Mouse (Mus musculus): ENCODE data around the gene Gm28308. TPM values are rescaled to one million over a fixed set of nuclear protein-coding genes. Genes with fewer than 3 reads are reported as not detected.

The Gm28308 gene
- polyA plus RNA-seq, 1 experiment from 2014 or later, result not detected

GRCm38 (mm10) chr6:52161336-52162092, 51.6 kb downstream of the Gm28308 start:
- ATAC-seq (ENCODE audit: low read depth) (no peak), DNase-seq (no peak)
- Histone ChIP-seq H3K4me1 (replicated peaks) (peaks cover 5% of the 10 kb centered on the region; the same call in 1 of the 2 replicates), H3K9me3 (replicated peaks) (no peaks in the 10 kb centered on the region), H3K36me3 (no peaks in the 10 kb centered on the region), H3K27me3 (peaks cover 98% of the 10 kb centered on the region), H3K27ac (no peak overlapping the region), H3K4me3 (replicated peaks) (no peak overlapping the region), H3K4me2 (no peak overlapping the region; the same call in 1 of the 2 replicates), H3K9ac (no peak overlapping the region)
- 15% methylated on average over 8 of the region's 8 CpGs for WGBS (ENCODE audit: insufficient replicate concordance)

- Histone ChIP-seq H3K27me3 (peaks cover 98% of the 10 kb centered on the region), H3K9me3 (replicated peaks) (no peaks in the 10 kb centered on the region), H3K4me3 (replicated peaks) (0 out of 2 replicates have a peak overlapping the region, but pooled peaks have one; percentile 14), H3K36me3 (no peaks in the 10 kb centered on the region), H3K27ac (peak overlapping the region; percentile 62), H3K4me1 (replicated peaks) (peaks cover 5% of the 10 kb centered on the region; the same call in 1 of the 2 replicates), H3K4me2 (peak overlapping the region; percentile 74), H3K9ac (peak overlapping the region; percentile 29; the same call in 1 of the 2 replicates)
- no peak for ATAC-seq (ENCODE audit: low read depth)
- WGBS (ENCODE audit: insufficient replicate concordance), result 11% methylated on average over 30 of the region's 30 CpGs
- no peak for DNase-seq
Observed at GRCm38 (mm10) chr6:52160511-52161335, 52.4 kb downstream of the Gm28308 start.

- WGBS (ENCODE audit: insufficient replicate concordance), result 7% methylated on average over 7 of the region's 9 CpGs
- no peaks in the 10 kb centered on the region for H3K36me3 ChIP-seq
- ATAC-seq (ENCODE audit: low read depth) (no peak), DNase-seq (no peak)
- no peaks in the 10 kb centered on the region for H3K9me3 ChIP-seq (replicated peaks)
- H3K27ac ChIP-seq, result no peak overlapping the region
- H3K27me3 ChIP-seq, result peaks cover 98% of the 10 kb centered on the region
- H3K4me3 ChIP-seq (replicated peaks), result peak overlapping the region; percentile 14; the same call in 1 of the 2 replicates
- H3K4me1 ChIP-seq (replicated peaks), result peaks cover 5% of the 10 kb centered on the region; the same call in 1 of the 2 replicates
- H3K4me2 ChIP-seq, result peak overlapping the region; percentile 74
- no peak overlapping the region for H3K9ac ChIP-seq
Observed at GRCm38 (mm10) chr6:52159979-52160378, 53.2 kb downstream of the Gm28308 start.

- Histone ChIP-seq H3K27me3 (peaks cover 98% of the 10 kb centered on the region), H3K27ac (peak overlapping the region; percentile 41), H3K4me2 (peak overlapping the region; percentile 74), H3K4me1 (replicated peaks) (peaks cover 5% of the 10 kb centered on the region; the same call in 1 of the 2 replicates), H3K9ac (peak overlapping the region; percentile 33; the same call in 1 of the 2 replicates), H3K9me3 (replicated peaks) (no peaks in the 10 kb centered on the region), H3K36me3 (no peaks in the 10 kb centered on the region), H3K4me3 (replicated peaks) (peak overlapping the region; percentile 61)
- DNase-seq (no peak), ATAC-seq (ENCODE audit: low read depth) (no peak)
- WGBS (ENCODE audit: insufficient replicate concordance), result 15% methylated on average over 12 of the region's 12 CpGs
Observed at GRCm38 (mm10) chr6:52159164-52159761, 53.9 kb downstream of the Gm28308 start.

GRCm38 (mm10) chr6:52158276-52159051, 54.7 kb downstream of the Gm28308 start, which contains the start of gene Hoxa1:
Gene Hoxa1 (minus strand): TSS chr6:52158317.
- Histone ChIP-seq H3K4me3 (replicated peaks) (peak within 1 kb of the TSS; percentile 61), H3K27ac (peak within 1 kb of the TSS; percentile 41), H3K27me3 (peaks cover 98% of the 10 kb centered on the region), H3K9me3 (replicated peaks) (no peaks in the 10 kb centered on the region), H3K36me3 (no peaks in the 10 kb centered on the region), H3K9ac (peak within 1 kb of the TSS; percentile 33; the same call in 1 of the 2 replicates), H3K4me1 (replicated peaks) (peaks cover 5% of the 10 kb centered on the region; the same call in 1 of the 2 replicates), H3K4me2 (peak within 1 kb of the TSS; percentile 74)
- WGBS (ENCODE audit: insufficient replicate concordance), result under 1% methylated on average over 55 of the region's 55 CpGs
- ATAC-seq (ENCODE audit: low read depth), result peak; percentile 58
- peak; percentile 35 for DNase-seq

GRCm38 (mm10) chr6:52157466-52158275, 55.5 kb downstream of the Gm28308 start:
- DNase-seq, result no peak

GRCm38 (mm10) chr6:52156551-52157200, 56.5 kb downstream of the Gm28308 start:
- peaks cover 5% of the 10 kb centered on the region; the same call in 1 of the 2 replicates for H3K4me1 ChIP-seq (replicated peaks)
- H3K27ac ChIP-seq, result no peak overlapping the region
- H3K9ac ChIP-seq, result no peak overlapping the region
- no peak for DNase-seq
- peaks cover 98% of the 10 kb centered on the region for H3K27me3 ChIP-seq
- ATAC-seq (ENCODE audit: low read depth), result no peak
- no peaks in the 10 kb centered on the region for H3K36me3 ChIP-seq
- peak overlapping the region; percentile 74 for H3K4me2 ChIP-seq
- WGBS (ENCODE audit: insufficient replicate concordance), result 5% methylated on average over 20 of the region's 20 CpGs
- H3K9me3 ChIP-seq (replicated peaks), result no peaks in the 10 kb centered on the region
- H3K4me3 ChIP-seq (replicated peaks), result no peak overlapping the region

More at GRCm38 (mm10) chr6:52157466-52158275, 55.5 kb downstream of the Gm28308 start:
- H3K4me2 ChIP-seq, result peak overlapping the region; percentile 74
- no peak for ATAC-seq (ENCODE audit: low read depth)
- peaks cover 98% of the 10 kb centered on the region for H3K27me3 ChIP-seq
- no peak overlapping the region for H3K9ac ChIP-seq
- H3K4me3 ChIP-seq (replicated peaks), result peak overlapping the region; percentile 61
- H3K27ac ChIP-seq, result no peak overlapping the region
- H3K36me3 ChIP-seq, result no peaks in the 10 kb centered on the region
- WGBS (ENCODE audit: insufficient replicate concordance), result 2% methylated on average over 32 of the region's 32 CpGs
- H3K4me1 ChIP-seq (replicated peaks), result peaks cover 5% of the 10 kb centered on the region; the same call in 1 of the 2 replicates
- no peaks in the 10 kb centered on the region for H3K9me3 ChIP-seq (replicated peaks)

- Histone ChIP-seq H3K36me3 (no peaks in the 10 kb centered on the region), H3K4me1 (replicated peaks) (peaks cover 5% of the 10 kb centered on the region; the same call in 1 of the 2 replicates), H3K27me3 (peaks cover 99% of the 10 kb centered on the region), H3K27ac (no peak overlapping the region), H3K4me3 (replicated peaks) (no peak overlapping the region), H3K4me2 (no peak overlapping the region), H3K9ac (no peak overlapping the region), H3K9me3 (replicated peaks) (no peaks in the 10 kb centered on the region)
- ATAC-seq (ENCODE audit: low read depth) (no peak), DNase-seq (no peak)
- 71% methylated on average over 3 of the region's 3 CpGs for WGBS (ENCODE audit: insufficient replicate concordance)
Observed at GRCm38 (mm10) chr6:52155471-52155870, 57.7 kb downstream of the Gm28308 start.

GRCm38 (mm10) chr6:52154044-52154443, 59.1 kb downstream of the Gm28308 start:
- Histone ChIP-seq H3K36me3 (no peaks in the 10 kb centered on the region), H3K4me3 (replicated peaks) (no peak overlapping the region), H3K4me2 (no peak overlapping the region), H3K9me3 (replicated peaks) (no peaks in the 10 kb centered on the region), H3K27me3 (peaks cover 98% of the 10 kb centered on the region), H3K9ac (no peak overlapping the region), H3K4me1 (replicated peaks) (peaks cover 5% of the 10 kb centered on the region; the same call in 1 of the 2 replicates), H3K27ac (no peak overlapping the region)
- no peak for DNase-seq
- 34% methylated on average over 5 of the region's 5 CpGs for WGBS (ENCODE audit: insufficient replicate concordance)
- no peak for ATAC-seq (ENCODE audit: low read depth)

Measured in liver, embryonic 13.5 days (tissue).